Mouse (Mus musculus) myocyte (in vitro differentiated cells): ENCODE measurements at regions not wholly inside any gene's neighbourhood (a gene's known extent, or its start where the extent isn't known, plus 50 kb on each side); places are given as distances from the start of the nearest gene placed in this dataset.

Experiments
- H3K27me3 ChIP-seq: one replicate; pipeline ENCODE4 v1.6.1; 2011; ENCODE audit not compliant: control insufficient read depth, insufficient read depth, insufficient read length
- H3K36me3 ChIP-seq: one replicate; pipeline ENCODE4 v1.6.1; 2011; ENCODE audit not compliant: control insufficient read depth, insufficient read depth
- H3K4me2 ChIP-seq: one replicate; pipeline ENCODE4 v1.6.1; 2011; ENCODE audit warnings: low read depth, control low read depth
- H3K4me3 ChIP-seq: one replicate; pipeline ENCODE4 v1.5.1; 2011; ENCODE audit warnings: mild to moderate bottlenecking, control low read depth, moderate library complexity
- H3K79me2 ChIP-seq: one replicate; pipeline ENCODE4 v1.6.1; 2011; ENCODE audit not compliant: control insufficient read depth, insufficient read depth
- H3ac ChIP-seq: one replicate; pipeline ENCODE4 v1.6.1; 2011; ENCODE audit not compliant: control insufficient read depth, insufficient read length
- CEBPB ChIP-seq: IDR thresholded peaks from 2 replicates; pipeline ENCODE4 v1.6.1; 2011; ENCODE audit warnings: mild to moderate bottlenecking, moderate library complexity; ENCODE audit not compliant: poor library complexity, insufficient read depth, severe bottlenecking
- E2F4 ChIP-seq: IDR thresholded peaks from one replicate; pipeline ENCODE4 v1.6.1; 2011; ENCODE audit warnings: mild to moderate bottlenecking, control low read depth, moderate library complexity; ENCODE audit not compliant: insufficient read depth
- MAX ChIP-seq: IDR thresholded peaks from one replicate; pipeline ENCODE4 v1.6.1; 2011; ENCODE audit warnings: low read depth, mild to moderate bottlenecking, control low read depth
- MYOD1 ChIP-seq, 3 experiments: IDR thresholded peaks; one replicate each; pipeline ENCODE4 v1.6.1; 2011; ENCODE audit warnings: control low read depth in 2 of 3, low read depth in 2 of 3, mild to moderate bottlenecking in 2 of 3, moderate library complexity in 1 of 3; ENCODE audit not compliant: insufficient read length in 2 of 3, control insufficient read depth in 1 of 3
- MYOG ChIP-seq, 3 experiments: IDR thresholded peaks; one replicate each; pipeline ENCODE4 v1.6.1; 2011; ENCODE audit warnings: control low read depth in 2 of 3, low read depth in 2 of 3, mild to moderate bottlenecking in 2 of 3; ENCODE audit not compliant: insufficient read length in 2 of 3, control insufficient read depth in 1 of 3, insufficient read depth in 1 of 3
- POLR2A ChIP-seq: IDR thresholded peaks from one replicate; pipeline ENCODE4 v1.6.1; 2011; ENCODE audit warnings: low read depth, mild to moderate bottlenecking, control low read depth, moderate library complexity; ENCODE audit not compliant: insufficient read length
- POLR2AphosphoS2 ChIP-seq: IDR thresholded peaks from one replicate; pipeline ENCODE4 v1.6.1; 2011; ENCODE audit warnings: low read depth, control low read depth; ENCODE audit not compliant: insufficient read length
- REST ChIP-seq: IDR thresholded peaks from one replicate; pipeline ENCODE4 v1.6.1; 2011; ENCODE audit warnings: mild to moderate bottlenecking, control low read depth, moderate library complexity; ENCODE audit not compliant: insufficient read depth, insufficient read length
- SRF ChIP-seq: IDR thresholded peaks from one replicate; pipeline ENCODE4 v1.6.1; 2011; ENCODE audit warnings: low read depth; ENCODE audit not compliant: control insufficient read depth, insufficient read length
- TCF12 ChIP-seq: IDR thresholded peaks from one replicate; pipeline ENCODE4 v1.6.1; 2011; ENCODE audit warnings: mild to moderate bottlenecking, control low read depth; ENCODE audit not compliant: poor library complexity, insufficient read depth, severe bottlenecking
- TCF3 ChIP-seq: IDR thresholded peaks from one replicate; pipeline ENCODE4 v1.6.1; 2011; ENCODE audit warnings: low read depth, control low read depth; ENCODE audit not compliant: insufficient read length
- USF1 ChIP-seq: IDR thresholded peaks from one replicate; pipeline ENCODE4 v1.6.1; 2011; ENCODE audit warnings: low read depth, mild to moderate bottlenecking, control low read depth, moderate library complexity

DNA sequence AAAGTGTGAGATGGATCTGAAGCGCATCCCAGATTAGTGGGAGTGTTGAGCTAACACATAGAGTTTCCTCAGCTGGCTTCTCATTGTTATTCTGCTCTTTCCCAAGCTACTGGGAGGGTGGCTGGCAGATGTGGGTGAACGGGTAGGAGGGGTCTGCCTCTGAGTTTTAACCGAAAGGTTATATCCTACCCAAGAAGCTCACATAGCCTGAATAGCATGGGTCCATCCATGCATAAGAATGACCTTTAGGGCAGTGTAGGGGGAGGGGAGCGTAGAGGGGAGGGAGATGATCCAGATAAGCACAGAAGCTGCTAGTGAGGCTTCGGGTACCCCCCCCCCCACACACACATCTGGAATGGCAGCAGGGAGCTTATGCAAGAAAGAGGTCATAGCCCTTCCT lies 113.2 kb upstream of the Sh3bp4 start:
- no peaks in the 10 kb centered on the region for H3K79me2 ChIP-seq
- no peak overlapping the region for H3ac ChIP-seq
- TF ChIP-seq POLR2A = no peak
- no peak for TF ChIP-seq E2F4
- TF ChIP-seq SRF = no peak
- no peak for TF ChIP-seq MAX
- no peaks in the 10 kb centered on the region for H3K27me3 ChIP-seq
- H3K4me3 ChIP-seq = no peak overlapping the region
- H3K4me2 ChIP-seq = no peak overlapping the region
- no peaks in the 10 kb centered on the region for H3K36me3 ChIP-seq

DNA sequence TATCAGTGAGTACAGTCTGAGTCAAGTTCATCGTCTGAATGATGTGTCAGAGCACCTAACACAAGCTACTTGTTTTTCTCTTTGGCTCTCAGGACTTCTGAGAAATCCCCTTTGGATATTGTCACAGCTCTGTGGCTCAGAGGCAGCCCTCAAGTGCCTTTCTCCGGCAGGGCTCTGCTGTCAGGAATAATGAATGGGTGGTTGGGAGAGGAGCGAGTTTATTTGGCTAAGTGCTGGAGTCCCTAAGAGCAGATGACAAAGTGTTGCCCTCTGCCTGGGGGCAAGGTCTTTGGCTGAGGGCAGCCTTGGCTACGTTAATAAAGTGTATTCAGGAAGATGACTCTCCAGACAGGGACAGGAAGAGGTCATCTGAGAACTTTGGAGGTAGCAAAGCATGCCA lies 110.5 kb upstream of the Sh3bp4 start:
- Histone ChIP-seq H3K79me2 (no peaks in the 10 kb centered on the region), H3K4me3 (no peak overlapping the region), H3K4me2 (no peak overlapping the region), H3K36me3 (no peaks in the 10 kb centered on the region), H3ac (no peak overlapping the region), H3K27me3 (no peaks in the 10 kb centered on the region)
- TF ChIP-seq USF1 (no peak), MYOD1 (IDR thresholded peaks at IDR 0.05; ENCODE audit: control insufficient read depth in 1 of 3, insufficient read length in 2 of 3, low read depth in 2 of 3) (no peak), POLR2A (no peak), E2F4 (no peak), TCF12 (no peak), SRF (no peak), CEBPB (no peak), TCF3 (no peak), MAX (no peak), REST (no peak), POLR2AphosphoS2 (no peak), MYOG (IDR thresholded peaks at IDR 0.05; ENCODE audit: control insufficient read depth in 1 of 3, insufficient read depth in 1 of 3, insufficient read length in 2 of 3, low read depth in 2 of 3) (no peak)

DNA sequence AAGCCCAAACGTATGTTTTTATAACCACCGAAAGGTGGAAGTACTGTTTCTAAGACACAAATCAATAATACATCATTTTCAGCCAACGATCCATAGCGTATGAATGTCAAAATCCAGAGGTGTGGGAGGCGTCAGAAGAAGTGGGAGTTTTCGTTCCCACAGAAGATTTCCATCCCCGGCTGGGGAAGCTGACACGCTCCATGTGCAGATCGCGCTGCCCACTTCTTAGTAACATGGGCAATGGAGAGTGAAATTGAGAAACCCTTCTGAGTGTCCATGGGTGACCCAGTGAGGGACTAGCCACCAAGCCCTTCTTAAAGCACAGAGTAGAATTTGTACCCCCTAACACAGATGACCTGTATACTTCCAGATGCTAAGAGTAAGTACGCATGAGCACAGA lies 110.1 kb upstream of the Sh3bp4 start:
- Histone ChIP-seq H3K4me3 (no peak overlapping the region), H3K79me2 (no peaks in the 10 kb centered on the region), H3K27me3 (no peaks in the 10 kb centered on the region), H3ac (no peak overlapping the region), H3K36me3 (no peaks in the 10 kb centered on the region), H3K4me2 (no peak overlapping the region)
- TF ChIP-seq CEBPB (no peak), USF1 (no peak), MYOD1 (IDR thresholded peaks at IDR 0.05; ENCODE audit: control insufficient read depth in 1 of 3, insufficient read length in 2 of 3, low read depth in 2 of 3) (no peak), POLR2A (no peak), TCF12 (no peak), REST (no peak), MYOG (IDR thresholded peaks at IDR 0.05; ENCODE audit: control insufficient read depth in 1 of 3, insufficient read depth in 1 of 3, insufficient read length in 2 of 3, low read depth in 2 of 3) (no peak), MAX (no peak), TCF3 (no peak), E2F4 (no peak), POLR2AphosphoS2 (no peak)

- no peaks in the 10 kb centered on the region for H3K27me3 ChIP-seq
- H3K4me3 ChIP-seq = no peak overlapping the region
- no peak for TF ChIP-seq TCF3
- TF ChIP-seq MYOG (IDR thresholded peaks at IDR 0.05; ENCODE audit: control insufficient read depth in 1 of 3, insufficient read depth in 1 of 3, insufficient read length in 2 of 3, low read depth in 2 of 3) = no peak
- no peak for TF ChIP-seq MYOD1 (IDR thresholded peaks at IDR 0.05; ENCODE audit: control insufficient read depth in 1 of 3, insufficient read length in 2 of 3, low read depth in 2 of 3)
- no peak for TF ChIP-seq TCF12
- no peak for TF ChIP-seq CEBPB
- TF ChIP-seq REST = no peak
- no peak for TF ChIP-seq SRF
- no peak for TF ChIP-seq POLR2A
- TF ChIP-seq USF1 = no peak
- TF ChIP-seq POLR2AphosphoS2 = no peak
- no peak for TF ChIP-seq E2F4
- TF ChIP-seq MAX = no peak
- H3K36me3 ChIP-seq = no peaks in the 10 kb centered on the region
- H3ac ChIP-seq = no peak overlapping the region
- no peak overlapping the region for H3K4me2 ChIP-seq
- no peaks in the 10 kb centered on the region for H3K79me2 ChIP-seq
Observed at GRCm38 (mm10) chr1:88964045-88964747, 106.0 kb upstream of the Sh3bp4 start.

GRCm38 (mm10) chr1:88966416-88966815 lies 103.8 kb upstream of the Sh3bp4 start:
- Histone ChIP-seq H3K27me3 (no peaks in the 10 kb centered on the region), H3ac (no peak overlapping the region), H3K4me2 (no peak overlapping the region), H3K79me2 (no peaks in the 10 kb centered on the region), H3K4me3 (no peak overlapping the region), H3K36me3 (no peaks in the 10 kb centered on the region)
- TF ChIP-seq MYOG (IDR thresholded peaks at IDR 0.05; ENCODE audit: control insufficient read depth in 1 of 3, insufficient read depth in 1 of 3, insufficient read length in 2 of 3, low read depth in 2 of 3) (no peak), MAX (no peak), E2F4 (no peak), SRF (no peak), USF1 (no peak), POLR2A (no peak), TCF3 (no peak), MYOD1 (IDR thresholded peaks at IDR 0.05; ENCODE audit: control insufficient read depth in 1 of 3, insufficient read length in 2 of 3, low read depth in 2 of 3) (no peak), TCF12 (no peak), POLR2AphosphoS2 (no peak), CEBPB (no peak)
